Mouse (Mus musculus) heart, embryonic 15.5 days (tissue): ENCODE measurements at regions not wholly inside any gene's neighbourhood (a gene's known extent, or its start where the extent isn't known, plus 50 kb on each side); places are given as distances from the start of the nearest gene placed in this dataset.

Experiments
- ATAC-seq: fragments of 200-750 bp; cut with Nextera tagmentation; replicated peaks from 2 replicates; pipeline ENCODE4 v1.8.0; 2017; ENCODE audit warnings: low read depth, moderate TSS enrichment; ENCODE audit not compliant: insufficient number of reproducible peaks, insufficient read depth, low FRiP score
- H3K27ac ChIP-seq: fragments of 300-500 bp; sonication (generic); 2 replicates; pipeline ENCODE4 v1.5.1; 2015; ENCODE audit warnings: mild to moderate bottlenecking, inconsistent platforms
- H3K27me3 ChIP-seq: fragments of 300-500 bp; sonication (generic); 2 replicates; pipeline ENCODE4 v1.6.1; 2015; ENCODE audit warnings: inconsistent platforms
- H3K36me3 ChIP-seq: fragments of 300-500 bp; sonication (generic); 2 replicates; pipeline ENCODE4 v1.6.1; 2015; ENCODE audit warnings: mild to moderate bottlenecking, inconsistent platforms
- H3K4me1 ChIP-seq: fragments of 300-500 bp; sonication (generic); replicated peaks from 2 replicates; pipeline ENCODE4 v1.6.1; 2015; ENCODE audit warnings: inconsistent platforms
- H3K4me2 ChIP-seq: fragments of 300-500 bp; sonication (generic); 2 replicates; pipeline ENCODE4 v1.6.1; 2015; ENCODE audit warnings: inconsistent platforms, mild to moderate bottlenecking, moderate library complexity
- H3K4me3 ChIP-seq: fragments of 300-500 bp; sonication (generic); 2 replicates; pipeline ENCODE4 v1.5.1; 2015; ENCODE audit warnings: mild to moderate bottlenecking, inconsistent platforms
- H3K9ac ChIP-seq: fragments of 300-500 bp; sonication (generic); 2 replicates; pipeline ENCODE4 v1.6.1; 2015; ENCODE audit warnings: mild to moderate bottlenecking, inconsistent platforms
- H3K9me3 ChIP-seq: fragments of 300-500 bp; sonication (generic); replicated peaks from 2 replicates; pipeline ENCODE4 v1.6.1; 2016; ENCODE audit warnings: inconsistent platforms
- WGBS: fragments of 180-500 bp; shearing (Covaris S2); methylation state at CpG from one replicate; pipeline ENCODE4 v1.1.7; 2015; ENCODE audit warnings: mixed read lengths; 5-methylcytosine and 5-hydroxymethylcytosine counted together

DNA sequence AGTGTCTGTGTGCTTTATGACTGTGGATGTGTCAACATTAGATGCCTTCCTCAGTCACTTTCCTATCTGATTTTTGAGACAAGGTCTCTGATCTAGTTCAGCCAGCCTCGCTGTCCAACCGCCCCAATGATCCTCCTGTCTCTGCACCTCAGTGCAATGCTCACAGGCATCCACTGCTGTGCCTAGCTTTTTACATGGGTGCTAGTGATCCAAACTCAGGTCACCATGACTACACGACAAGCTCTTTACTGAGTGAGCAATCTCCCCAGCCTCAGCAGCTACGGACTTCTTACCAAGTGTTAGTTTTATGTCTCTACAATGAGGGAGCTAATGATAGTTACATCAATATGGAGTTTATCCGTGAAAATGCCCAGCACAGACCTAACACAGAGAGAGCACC lies 77.1 kb upstream of the Ctnnb1 start:
- H3K4me2 ChIP-seq, result no peak overlapping the region
- no peak overlapping the region for H3K9ac ChIP-seq
- no peaks in the 10 kb centered on the region for H3K27me3 ChIP-seq
- H3K36me3 ChIP-seq, result no peaks in the 10 kb centered on the region
- H3K4me3 ChIP-seq, result no peak overlapping the region
- H3K9me3 ChIP-seq, result no peaks in the 10 kb centered on the region
- no peak for ATAC-seq
- no peak overlapping the region; the same call in 1 of the 2 replicates for H3K27ac ChIP-seq
- peaks cover 42% of the 10 kb centered on the region for H3K4me1 ChIP-seq
- 85% methylated on average over 5 of the region's 5 CpGs for WGBS

DNA sequence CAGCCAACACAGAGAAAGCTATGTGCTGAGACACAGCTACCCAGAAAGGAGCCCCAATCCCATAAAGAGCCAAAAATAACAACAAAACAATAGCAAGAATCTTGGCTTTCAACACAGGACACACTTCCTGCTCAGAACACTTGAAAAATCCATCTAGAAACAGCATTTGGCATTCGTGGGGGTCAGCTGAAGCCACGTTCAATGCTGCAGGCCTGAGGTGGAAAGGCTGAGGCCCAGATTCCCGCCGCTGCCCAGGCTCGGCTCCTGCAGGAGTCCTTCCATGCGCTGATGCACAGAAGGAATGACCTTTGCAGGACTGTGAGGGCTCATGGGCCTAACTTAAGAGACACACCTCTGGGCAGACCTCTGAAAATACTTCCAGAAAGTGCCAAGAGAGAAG lies 76.4 kb upstream of the Ctnnb1 start:
- 56% methylated on average over 6 of the region's 6 CpGs for WGBS
- H3K4me1 ChIP-seq, result peaks cover 40% of the 10 kb centered on the region
- no peaks in the 10 kb centered on the region for H3K27me3 ChIP-seq
- peak overlapping the region; percentile 73 for H3K27ac ChIP-seq
- H3K4me2 ChIP-seq, result no peak overlapping the region
- ATAC-seq, result no peak
- no peaks in the 10 kb centered on the region for H3K36me3 ChIP-seq
- no peak overlapping the region for H3K9ac ChIP-seq
- no peak overlapping the region for H3K4me3 ChIP-seq
- no peaks in the 10 kb centered on the region for H3K9me3 ChIP-seq

DNA sequence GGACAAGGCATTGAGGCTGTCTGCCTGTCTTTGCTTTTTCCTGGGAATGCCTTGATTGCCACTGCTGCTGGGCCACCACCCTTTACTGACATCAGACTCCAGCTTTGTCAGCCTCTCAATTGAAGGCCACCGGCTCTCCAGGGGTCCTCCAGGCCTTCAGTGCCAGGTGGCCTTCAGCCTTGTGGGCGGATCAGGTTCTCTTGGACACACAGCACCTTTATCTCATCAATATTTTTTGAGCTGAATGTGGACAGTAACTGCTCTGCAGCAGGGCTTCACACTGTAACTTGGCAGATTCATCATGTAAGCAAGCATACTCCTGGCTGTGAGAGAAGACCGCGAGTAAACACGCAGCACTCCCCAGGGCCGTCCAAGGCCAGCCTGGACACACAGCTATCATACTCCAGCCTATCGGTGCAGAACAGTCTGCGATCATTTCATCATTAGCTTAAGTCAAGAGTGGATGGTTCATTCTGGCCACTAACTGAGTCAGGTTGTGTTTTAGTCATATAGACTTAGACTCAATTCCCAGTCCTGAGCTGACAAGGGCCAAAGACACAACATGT lies 75.9 kb upstream of the Ctnnb1 start:
- WGBS, result 78% methylated on average over 8 of the region's 8 CpGs
- Histone ChIP-seq H3K9ac (no peak overlapping the region), H3K36me3 (no peaks in the 10 kb centered on the region), H3K4me3 (no peak overlapping the region), H3K4me1 (peaks cover 35% of the 10 kb centered on the region), H3K9me3 (no peaks in the 10 kb centered on the region), H3K4me2 (no peak overlapping the region), H3K27me3 (no peaks in the 10 kb centered on the region), H3K27ac (peak overlapping the region; percentile 73)
- no peak for ATAC-seq

DNA sequence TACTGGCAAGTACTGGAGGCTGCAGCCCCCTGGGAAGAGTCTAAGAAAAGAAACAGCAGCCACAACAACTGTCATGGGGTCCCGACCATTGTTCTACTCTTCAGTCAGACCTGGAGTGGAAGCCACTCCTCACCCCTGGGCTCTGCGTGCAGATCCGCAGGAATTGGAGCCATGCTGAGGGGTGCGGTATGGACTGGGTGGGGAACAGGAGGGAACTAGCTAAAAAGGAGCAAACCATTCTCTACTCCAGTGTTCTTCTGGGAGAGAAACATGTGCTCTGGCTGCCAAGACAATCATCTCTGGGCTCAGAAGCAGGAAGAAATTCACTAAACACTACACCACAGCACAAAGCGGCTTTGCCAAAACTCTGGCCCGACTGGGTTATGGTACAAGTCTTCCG lies 74.7 kb upstream of the Ctnnb1 start:
- 69% methylated on average over 7 of the region's 7 CpGs for WGBS
- no peak overlapping the region for H3K4me3 ChIP-seq
- H3K27ac ChIP-seq, result 0 out of 2 replicates have a peak overlapping the region, but pooled peaks have one; percentile 13
- no peaks in the 10 kb centered on the region for H3K36me3 ChIP-seq
- ATAC-seq, result no peak
- H3K9ac ChIP-seq, result no peak overlapping the region
- H3K27me3 ChIP-seq, result no peaks in the 10 kb centered on the region
- H3K4me1 ChIP-seq, result peaks cover 29% of the 10 kb centered on the region
- no peak overlapping the region for H3K4me2 ChIP-seq
- no peaks in the 10 kb centered on the region for H3K9me3 ChIP-seq

DNA sequence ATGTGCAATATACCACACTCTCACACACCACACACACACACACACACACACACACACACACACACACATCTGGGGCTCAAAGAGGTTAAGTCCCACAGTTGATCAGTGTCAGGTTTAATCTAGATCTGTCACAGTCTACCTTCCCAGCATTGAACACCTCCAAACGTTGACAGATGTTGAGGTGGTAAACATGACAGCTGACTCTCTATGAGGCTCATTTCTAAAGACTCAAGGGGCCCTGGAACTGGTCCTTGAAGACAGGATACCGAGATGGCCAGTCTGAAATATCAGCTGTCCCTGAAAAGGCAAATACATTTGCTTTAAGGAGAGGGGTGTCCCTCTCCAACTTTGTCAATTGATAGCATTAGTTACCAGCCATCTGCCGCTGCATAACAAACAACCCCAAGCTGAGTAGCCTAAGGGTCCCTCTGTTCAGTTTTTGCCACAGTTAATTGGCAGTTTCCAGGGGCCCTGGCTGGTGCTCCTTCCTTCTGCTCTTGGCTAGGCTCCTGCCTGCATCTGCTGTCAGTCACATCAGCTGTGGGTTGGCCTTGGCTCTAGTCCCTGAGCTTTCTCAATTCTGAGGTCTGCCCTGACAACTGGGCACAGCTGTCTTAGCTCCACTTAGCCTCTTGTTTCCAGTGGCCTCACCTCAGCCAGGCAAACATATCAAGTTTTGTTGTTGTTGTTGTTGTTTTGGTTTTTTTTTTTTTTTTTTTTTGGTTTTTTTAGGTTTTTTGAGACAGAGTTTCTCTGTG lies 73.5 kb upstream of the Ctnnb1 start:
- no peaks in the 10 kb centered on the region for H3K36me3 ChIP-seq
- no peak overlapping the region for H3K4me3 ChIP-seq
- H3K27ac ChIP-seq, result no peak overlapping the region
- no peak overlapping the region for H3K4me2 ChIP-seq
- no peaks in the 10 kb centered on the region for H3K27me3 ChIP-seq
- no peaks in the 10 kb centered on the region for H3K9me3 ChIP-seq
- ATAC-seq, result no peak
- H3K4me1 ChIP-seq, result peaks cover 28% of the 10 kb centered on the region
- H3K9ac ChIP-seq, result no peak overlapping the region
- WGBS, result 51% methylated on average over 3 of the region's 3 CpGs

DNA sequence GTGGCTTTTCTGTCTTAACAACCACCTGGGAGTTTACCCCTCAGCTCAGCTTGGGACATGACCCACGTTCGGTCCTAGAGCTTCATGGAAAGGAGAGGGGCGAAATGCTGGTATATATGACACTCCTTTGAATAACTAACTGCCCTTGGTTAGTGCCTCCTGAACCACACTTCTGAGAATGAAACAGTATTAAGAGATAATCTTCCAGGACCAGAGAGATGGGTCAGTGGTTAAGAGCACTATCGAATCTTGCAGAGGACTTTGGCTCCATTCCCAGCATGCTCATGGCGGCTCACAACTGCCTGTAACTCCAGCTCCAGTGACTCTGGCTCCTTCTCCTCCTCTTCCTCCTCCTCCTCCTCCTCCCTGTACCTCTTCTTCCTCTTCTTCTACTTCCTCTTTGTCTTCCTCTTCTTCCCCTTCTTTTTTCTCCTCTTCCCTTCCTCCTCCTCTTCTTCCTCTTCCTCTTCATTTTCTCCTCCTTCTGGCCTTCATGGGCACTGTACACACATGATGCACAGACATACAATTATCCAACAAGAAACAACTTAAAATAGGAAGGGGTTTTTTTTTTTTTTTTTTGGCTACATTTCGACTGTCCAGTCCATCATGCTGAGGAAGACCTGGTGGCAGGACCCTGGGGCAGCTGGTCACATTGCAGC lies 71.0 kb upstream of the Ctnnb1 start:
- no peaks in the 10 kb centered on the region for H3K9me3 ChIP-seq
- H3K36me3 ChIP-seq, result no peaks in the 10 kb centered on the region
- no peak for ATAC-seq
- no peak overlapping the region for H3K9ac ChIP-seq
- peaks cover 19% of the 10 kb centered on the region for H3K4me1 ChIP-seq
- H3K27ac ChIP-seq, result no peak overlapping the region
- no peak overlapping the region for H3K4me3 ChIP-seq
- WGBS, result 73% methylated on average over 6 of the region's 6 CpGs
- no peaks in the 10 kb centered on the region for H3K27me3 ChIP-seq
- no peak overlapping the region for H3K4me2 ChIP-seq

DNA sequence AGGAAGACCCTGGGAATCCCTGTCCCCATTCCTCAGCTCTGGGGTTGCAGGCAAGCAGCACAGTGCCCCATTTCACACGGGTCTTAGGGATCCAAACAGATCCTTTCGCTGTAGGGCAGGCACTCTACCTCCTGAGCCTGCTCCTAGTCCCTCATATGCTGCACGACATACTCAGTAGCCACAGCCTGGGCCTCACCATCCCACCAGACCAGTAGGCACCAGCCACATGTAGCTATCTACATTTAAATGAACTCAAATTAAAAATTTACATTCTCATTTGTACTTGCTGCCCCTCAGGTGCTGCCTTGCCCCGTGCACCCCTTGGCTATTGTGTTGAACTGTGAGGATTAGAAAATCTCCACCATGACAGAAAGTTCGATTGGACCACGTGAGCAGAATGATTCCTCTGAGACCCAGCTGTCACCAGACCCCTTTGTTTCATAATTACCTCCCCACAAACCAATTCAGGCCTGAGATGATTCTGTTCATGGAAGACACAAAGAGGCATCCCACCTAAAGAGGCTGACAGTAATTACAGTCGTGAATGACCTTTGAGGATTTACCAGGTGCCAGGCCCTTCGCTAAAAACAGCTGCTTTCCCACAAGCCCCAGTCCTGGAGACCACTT lies 67.9 kb upstream of the Ctnnb1 start:
- Histone ChIP-seq H3K9ac (no peak overlapping the region), H3K4me3 (no peak overlapping the region), H3K9me3 (no peaks in the 10 kb centered on the region), H3K27ac (no peak overlapping the region), H3K4me2 (no peak overlapping the region), H3K36me3 (no peaks in the 10 kb centered on the region), H3K27me3 (no peaks in the 10 kb centered on the region), H3K4me1 (peaks cover 10% of the 10 kb centered on the region)
- ATAC-seq, result no peak
- WGBS, result 79% methylated on average over 8 of the region's 8 CpGs

DNA sequence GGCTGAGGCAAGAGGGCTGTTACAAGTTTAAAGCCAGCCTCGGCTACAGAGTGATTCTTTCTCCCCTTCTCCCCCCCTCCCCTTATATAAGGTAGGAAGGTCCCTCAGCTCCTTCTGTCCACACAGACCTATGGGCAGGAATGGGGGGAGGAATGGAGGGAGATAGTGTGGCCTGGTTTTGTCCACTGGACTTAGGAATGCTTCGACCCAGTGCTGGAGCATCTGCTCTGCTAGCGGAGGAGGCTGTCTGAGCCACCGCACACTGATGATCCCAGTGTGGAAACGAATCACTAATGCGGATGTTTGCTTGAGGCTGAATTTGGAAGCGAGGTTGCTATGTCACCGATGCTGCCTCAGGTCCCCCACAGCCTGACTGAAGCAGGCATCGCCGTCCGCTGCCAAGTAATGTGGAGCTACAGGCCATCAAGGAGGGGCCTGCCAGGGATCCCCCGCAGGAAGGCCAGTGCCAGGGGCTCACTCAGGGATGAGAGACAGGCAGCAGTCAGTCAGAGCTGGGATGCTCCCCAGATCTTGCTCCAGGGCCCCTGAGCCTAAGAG lies 67.1 kb upstream of the Ctnnb1 start:
- Histone ChIP-seq H3K4me2 (no peak overlapping the region), H3K4me1 (peaks cover 15% of the 10 kb centered on the region), H3K9ac (no peak overlapping the region), H3K27me3 (no peaks in the 10 kb centered on the region), H3K36me3 (no peaks in the 10 kb centered on the region), H3K27ac (no peak overlapping the region), H3K4me3 (no peak overlapping the region), H3K9me3 (no peaks in the 10 kb centered on the region)
- 68% methylated on average over 12 of the region's 12 CpGs for WGBS
- ATAC-seq, result no peak

DNA sequence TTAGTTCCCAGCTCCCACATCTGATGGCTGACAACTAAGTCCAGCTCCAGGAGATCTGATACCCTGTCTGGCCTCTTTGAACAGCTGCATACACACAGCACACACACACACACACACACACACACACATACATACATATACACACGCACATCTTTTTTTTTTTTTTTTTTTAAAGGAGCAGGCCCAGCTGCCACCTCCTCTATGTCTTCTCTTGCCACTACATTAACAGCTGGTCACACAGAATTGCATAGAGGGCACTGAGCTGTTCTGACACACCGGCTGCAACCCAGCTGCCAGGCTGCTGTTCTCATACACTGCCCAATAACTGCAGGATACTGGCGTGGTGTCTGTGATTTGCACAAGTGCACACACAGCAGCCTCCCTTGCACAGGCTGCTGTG lies 64.6 kb upstream of the Ctnnb1 start:
- no peak overlapping the region for H3K4me2 ChIP-seq
- ATAC-seq, result no peak
- WGBS, result 79% methylated on average over 3 of the region's 3 CpGs
- no peak overlapping the region for H3K27ac ChIP-seq
- H3K36me3 ChIP-seq, result no peaks in the 10 kb centered on the region
- H3K27me3 ChIP-seq, result no peaks in the 10 kb centered on the region
- no peak overlapping the region for H3K9ac ChIP-seq
- H3K4me3 ChIP-seq, result no peak overlapping the region
- no peaks in the 10 kb centered on the region for H3K9me3 ChIP-seq
- H3K4me1 ChIP-seq, result peaks cover 38% of the 10 kb centered on the region

DNA sequence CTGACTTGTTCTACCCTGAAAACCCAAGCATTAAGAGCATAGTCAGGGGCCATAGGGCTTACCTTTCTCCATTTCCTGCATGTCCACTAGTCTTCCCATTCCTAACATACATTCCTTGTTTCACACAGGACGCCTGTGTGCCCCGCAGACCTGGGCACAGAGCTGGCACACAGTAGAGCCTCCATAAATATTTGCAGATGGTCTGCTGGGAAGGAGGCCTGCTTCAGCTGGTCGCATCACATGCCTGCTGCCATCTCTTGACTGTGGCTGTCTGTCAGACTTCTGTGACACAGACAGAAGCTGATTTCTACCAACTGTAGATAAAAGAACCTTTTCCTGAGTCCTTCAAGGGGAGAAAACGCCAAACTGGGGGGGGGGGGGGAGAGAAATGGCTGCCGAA lies 62.8 kb upstream of the Ctnnb1 start:
- ATAC-seq, result no peak
- Histone ChIP-seq H3K9ac (no peak overlapping the region), H3K4me3 (no peak overlapping the region), H3K27ac (peak overlapping the region; percentile 86), H3K4me2 (peak overlapping the region; percentile 26), H3K4me1 (peaks cover 52% of the 10 kb centered on the region), H3K9me3 (no peaks in the 10 kb centered on the region), H3K36me3 (no peaks in the 10 kb centered on the region), H3K27me3 (no peaks in the 10 kb centered on the region)
- 27% methylated on average over 5 of the region's 5 CpGs for WGBS

DNA sequence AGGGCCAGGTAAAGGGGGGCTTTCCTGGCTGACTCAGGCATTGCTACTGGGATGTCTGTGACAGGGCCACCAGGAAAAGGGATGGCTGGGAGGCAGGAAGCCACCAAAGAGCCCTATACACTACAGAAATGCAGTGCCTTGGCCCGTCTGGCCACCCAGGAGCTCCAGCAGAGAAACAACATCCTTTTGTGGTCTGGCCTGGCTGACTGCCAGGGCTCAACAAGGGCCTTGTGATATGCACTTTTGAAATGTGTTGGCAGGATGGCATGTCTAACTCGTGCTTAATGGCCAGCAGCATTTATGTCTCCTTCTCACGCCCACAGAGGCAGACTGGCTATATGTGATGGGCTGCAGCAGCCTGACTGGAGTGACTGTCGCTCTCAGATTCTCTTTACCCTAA lies 62.3 kb upstream of the Ctnnb1 start:
- Histone ChIP-seq H3K4me1 (peaks cover 52% of the 10 kb centered on the region), H3K4me2 (peak overlapping the region; percentile 26), H3K27me3 (no peaks in the 10 kb centered on the region), H3K9me3 (no peaks in the 10 kb centered on the region), H3K36me3 (no peaks in the 10 kb centered on the region), H3K27ac (peak overlapping the region; percentile 86), H3K9ac (no peak overlapping the region), H3K4me3 (no peak overlapping the region)
- ATAC-seq, result peak; percentile 56
- 10% methylated on average over 4 of the region's 4 CpGs for WGBS
